Mouse (Mus musculus): Measurements from ENCODE around the gene Gm2115.

Gm2115 gene

GRCm38 (mm10) chr7:84528796-84529533 lies at the start of gene Gm2115:
Gene Gm2115 (plus strand): TSS chr7:84528954.
- DNase-seq = peak; percentile 41

GRCm38 (mm10) chr7:84483447-84484407 lies 45.0 kb upstream of the Gm2115 start:
- DNase-seq = no peak

GRCm38 (mm10) chr7:84486485-84486884 lies 42.3 kb upstream of the Gm2115 start:
- DNase-seq = no peak

- DNase-seq = no peak
Observed at GRCm38 (mm10) chr7:84503163-84503562, 25.6 kb upstream of the Gm2115 start.

GRCm38 (mm10) chr7:84518533-84519198 lies 10.1 kb upstream of the Gm2115 start:
- no peak for DNase-seq

GRCm38 (mm10) chr7:84521329-84521728 lies 7.4 kb upstream of the Gm2115 start:
- no peak for DNase-seq

- no peak for DNase-seq
Observed at GRCm38 (mm10) chr7:84522426-84522825, 6.3 kb upstream of the Gm2115 start.

GRCm38 (mm10) chr7:84526171-84526570 lies 2.6 kb upstream of the Gm2115 start:
- no peak for DNase-seq

- DNase-seq = no peak
Observed at GRCm38 (mm10) chr7:84532795-84533194, 4.0 kb downstream of the Gm2115 start.

- DNase-seq = no peak
Observed at GRCm38 (mm10) chr7:84534632-84535031, 5.9 kb downstream of the Gm2115 start.

- no peak for DNase-seq
Observed at GRCm38 (mm10) chr7:84544946-84545345, 16.2 kb downstream of the Gm2115 start.

GRCm38 (mm10) chr7:84546667-84547066 lies 17.9 kb downstream of the Gm2115 start:
- DNase-seq = no peak

GRCm38 (mm10) chr7:84551472-84551871 lies 22.7 kb downstream of the Gm2115 start:
- DNase-seq = no peak

- no peak for DNase-seq
Observed at GRCm38 (mm10) chr7:84555294-84555693, 26.5 kb downstream of the Gm2115 start.

- no peak for DNase-seq
Observed at GRCm38 (mm10) chr7:84557332-84557731, 28.6 kb downstream of the Gm2115 start.

GRCm38 (mm10) chr7:84560500-84560899 lies 31.7 kb downstream of the Gm2115 start:
- no peak for DNase-seq

- no peak for DNase-seq
Observed at GRCm38 (mm10) chr7:84564236-84564635, 35.5 kb downstream of the Gm2115 start.

- peak; percentile 27 for DNase-seq
Observed at GRCm38 (mm10) chr7:84566200-84566599, 37.4 kb downstream of the Gm2115 start.

- no peak for DNase-seq
Observed at GRCm38 (mm10) chr7:84577034-84577433, 48.3 kb downstream of the Gm2115 start.

- no peak for DNase-seq
Observed at GRCm38 (mm10) chr7:84578841-84579240, 50.1 kb downstream of the Gm2115 start.

GRCm38 (mm10) chr7:84579769-84580168 lies 51.0 kb downstream of the Gm2115 start:
- DNase-seq = no peak

GRCm38 (mm10) chr7:84585086-84585485 lies 56.3 kb downstream of the Gm2115 start:
- no peak for DNase-seq
